Comparison of ENCODE assay signal across 11 mouse cellular contexts in the genomic region with DNA sequence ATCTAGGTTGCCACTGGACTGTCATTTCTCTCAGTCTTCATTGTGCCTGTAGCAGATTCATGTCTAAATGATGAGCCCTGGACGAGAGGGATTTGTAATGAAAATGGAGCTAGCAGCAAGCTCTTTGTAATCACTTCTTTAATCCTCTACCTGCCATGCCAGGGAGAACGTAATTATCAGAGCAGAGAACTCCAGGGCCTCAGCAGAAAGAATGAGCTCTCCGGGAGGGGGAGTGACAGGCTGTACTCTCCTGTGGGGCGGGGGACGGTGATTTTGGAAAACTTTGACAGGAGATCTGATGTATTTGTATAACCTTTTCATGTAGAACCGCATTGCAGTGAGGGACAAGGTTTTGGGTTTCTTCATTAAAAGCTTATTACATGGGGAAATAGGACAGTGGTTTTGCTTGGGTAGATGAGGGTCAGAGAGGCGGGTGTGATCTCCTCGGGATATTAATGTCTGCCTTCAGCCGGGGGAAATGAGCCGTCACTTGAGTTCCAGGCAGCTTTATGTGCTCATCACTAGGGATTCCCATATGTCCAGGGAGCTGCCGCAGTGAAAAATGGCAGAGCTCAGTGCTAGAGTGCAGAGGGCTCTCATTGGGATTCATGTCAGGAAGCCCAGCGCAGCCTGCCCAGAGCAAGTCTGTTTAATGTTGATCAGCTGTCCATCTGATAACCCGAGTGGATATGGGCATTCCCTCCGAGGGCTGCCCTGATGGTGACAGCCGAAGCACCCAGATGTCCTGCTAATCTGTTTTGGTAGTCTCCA.
A peak's percentile ranks its signal among the peaks of the same experiment; 100 is the strongest.
DNase-seq lines count a peak whose midpoint lies in the region; ATAC-seq and TF ChIP-seq lines count a peak whose summit lies in the region.
"Had no signal": no experiment of that assay in that cellular context is flagged by ENCODE, and none has a peak within 500 bp of the region (broad histone marks: within the 10 kb centered on the region; RNA-seq: fewer than 3 reads in every experiment).

No protein-coding gene starts in this region.

- no peak overlapping the region for H3K4me3 ChIP-seq in lung, postnatal 0 days (ENCODE audit: low read depth, low read length)
- H3K4me3 ChIP-seq in midbrain, embryonic 11.5 days (ENCODE audit: low read depth, low read length) = no peak overlapping the region
- H3K4me3 ChIP-seq: heart, embryonic 15.5 days; layer of hippocampus, adult 2 months had no signal

- H3K27me3 ChIP-seq in lung, postnatal 0 days (replicated peaks; ENCODE audit: insufficient read depth, low read length) = no peaks in the 10 kb centered on the region
- H3K27me3 ChIP-seq in midbrain, embryonic 11.5 days (ENCODE audit: control insufficient read depth, insufficient read depth, low read length) = no peaks in the 10 kb centered on the region
- H3K27me3 ChIP-seq: heart, embryonic 15.5 days had no signal

- H3K27ac ChIP-seq in lung, postnatal 0 days (ENCODE audit: low read length) = no peak overlapping the region
- peak overlapping the region; percentile 75 for H3K27ac ChIP-seq in midbrain, embryonic 11.5 days (ENCODE audit: low read depth, low read length)
- H3K27ac ChIP-seq: heart, embryonic 15.5 days; layer of hippocampus, adult 2 months; liver, embryonic 14.5 days had no signal

- no peak overlapping the region for H3K4me2 ChIP-seq in lung, postnatal 0 days (replicated peaks; ENCODE audit: low read depth, low read length)
- H3K4me2 ChIP-seq in midbrain, embryonic 11.5 days = no peak overlapping the region
- H3K4me2 ChIP-seq: heart, embryonic 15.5 days had no signal

- no peak overlapping the region for H3K9ac ChIP-seq in lung, postnatal 0 days (replicated peaks; ENCODE audit: low read depth)
- no peak overlapping the region for H3K9ac ChIP-seq in midbrain, embryonic 11.5 days (ENCODE audit: low read length)
- H3K9ac ChIP-seq: heart, embryonic 15.5 days; liver, embryonic 14.5 days had no signal

- WGBS in lung, postnatal 0 days = 40% methylated on average over 15 of the region's 15 CpGs
- 37% methylated on average over 15 of the region's 15 CpGs for WGBS in midbrain, embryonic 11.5 days

- peak; percentile 28 to 31 for DNase-seq in cerebellum, postnatal 14 days
- no peak for DNase-seq in cerebellum, postnatal 36 days
- DNase-seq in lung, postnatal 0 days (ENCODE audit: low spot score) = peak; percentile 7
- DNase-seq in lung, postnatal 4 days = no peak
- no peak for DNase-seq in midbrain, embryonic 11.5 days (ENCODE audit: low spot score, missing footprints)
- no peak for DNase-seq in layer of hippocampus, adult 8-10 months (ENCODE audit: low spot score in 2 of 2)
- DNase-seq in left cerebral cortex, postnatal 25 days (ENCODE audit: low spot score in 2 of 2) = no peak

- no peaks in the 10 kb centered on the region for H3K36me3 ChIP-seq in lung, postnatal 0 days (ENCODE audit: insufficient read depth, low read length)
- H3K36me3 ChIP-seq in midbrain, embryonic 11.5 days (ENCODE audit: control insufficient read depth, insufficient read depth, low read length) = no peaks in the 10 kb centered on the region
- H3K36me3 ChIP-seq: heart, embryonic 15.5 days had no signal

- H3K9me3 ChIP-seq in lung, postnatal 0 days (ENCODE audit: low read length) = no peaks in the 10 kb centered on the region
- no peaks in the 10 kb centered on the region for H3K9me3 ChIP-seq in midbrain, embryonic 11.5 days (ENCODE audit: control insufficient read depth, low read length)
- H3K9me3 ChIP-seq: heart, embryonic 15.5 days had no signal

- H3K4me1 ChIP-seq in lung, postnatal 0 days (ENCODE audit: insufficient read depth, low read depth, low read length) = no peaks in the 10 kb centered on the region
- H3K4me1 ChIP-seq in midbrain, embryonic 11.5 days (ENCODE audit: control insufficient read depth, insufficient read depth, low read length) = peaks cover 15% of the 10 kb centered on the region

- intact Hi-C loops in left cerebral cortex, postnatal 25 days (cut with DNase I) = no loop called here

- no peak for TF ChIP-seq CTCF in lung, postnatal 0 days (IDR thresholded peaks at IDR 0.05)

- no peak for ATAC-seq in lung, postnatal 0 days
- ATAC-seq in midbrain, embryonic 11.5 days (ENCODE audit: low FRiP score) = peak; percentile 90
- ATAC-seq in frontal cortex, adult (ENCODE audit: low TSS enrichment) = no peak

- TF ChIP-seq EP300 in lung, postnatal 0 days (IDR thresholded peaks at IDR 0.05) = no peak

Comparison
In these comparisons a context has a peak if more than half of its experiments do, and no peak if none do; other contexts are left out.
1. DNase-seq: peak in cerebellum, postnatal 14 days (2 of 2) and lung, postnatal 0 days (single experiment); none in cerebellum, postnatal 36 days (0 of 2), lung, postnatal 4 days (0 of 2), midbrain, embryonic 11.5 days (single experiment), layer of hippocampus, adult 8-10 months (0 of 2) and left cerebral cortex, postnatal 25 days (0 of 2).